Mouse (Mus musculus): ENCODE measurements around the gene Hist1h3d.
"Not testable (repeated sequence)": the region's sequence is repeated elsewhere in the genome, so short reads cannot be mapped to it uniquely, and the experiment has no call there.

GRCm38 (mm10) chr13:23542225-23542980 lies 33.2 kb upstream of the Hist1h3d start:
- TF ChIP-seq CTCF (IDR thresholded peaks at IDR 0.05; ENCODE audit: low read depth, low read length): not testable (repeated sequence)
- peak; percentile 79; the same call in 1 of the 2 replicates for TF ChIP-seq POLR2AphosphoS5 (IDR thresholded peaks at IDR 0.05; ENCODE audit: insufficient replicate concordance, low read depth, low read length)
